Mouse (Mus musculus) C2C12 (cell line): ENCODE results near the gene Anapc1.

Source experiments
- CTCF ChIP-seq: IDR thresholded peaks from one replicate; pipeline ENCODE4 v1.5.1; 2011; ENCODE audit not compliant: control insufficient read depth, insufficient read depth, insufficient read length
- MAX ChIP-seq: IDR thresholded peaks from one replicate; pipeline ENCODE4 v1.6.1; 2011; ENCODE audit warnings: mild to moderate bottlenecking, control low read depth

DNA sequence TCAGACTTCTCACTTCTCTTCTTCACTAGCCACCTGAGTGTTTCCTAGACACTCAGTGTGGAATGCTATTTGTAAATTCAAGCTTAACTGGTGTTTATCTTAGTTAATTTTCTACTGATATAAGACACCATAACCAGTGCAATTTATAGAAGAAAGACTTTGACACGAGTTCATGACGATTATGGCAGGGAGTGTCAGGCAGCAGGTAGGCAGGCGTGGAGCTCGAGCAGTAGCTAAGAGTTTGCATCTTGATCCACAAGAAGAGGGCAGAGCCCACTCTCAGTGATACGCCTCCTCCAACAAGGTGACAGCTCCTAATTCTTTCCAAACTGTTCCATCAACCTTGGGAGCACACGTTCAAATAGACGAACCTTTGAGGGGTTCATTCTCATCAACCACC is 39.4 kb upstream of the Anapc1 start:
- TF ChIP-seq CTCF (no peak), MAX (no peak)
